ENCODE assay signal across 8 mouse cellular contexts in the genomic region with DNA sequence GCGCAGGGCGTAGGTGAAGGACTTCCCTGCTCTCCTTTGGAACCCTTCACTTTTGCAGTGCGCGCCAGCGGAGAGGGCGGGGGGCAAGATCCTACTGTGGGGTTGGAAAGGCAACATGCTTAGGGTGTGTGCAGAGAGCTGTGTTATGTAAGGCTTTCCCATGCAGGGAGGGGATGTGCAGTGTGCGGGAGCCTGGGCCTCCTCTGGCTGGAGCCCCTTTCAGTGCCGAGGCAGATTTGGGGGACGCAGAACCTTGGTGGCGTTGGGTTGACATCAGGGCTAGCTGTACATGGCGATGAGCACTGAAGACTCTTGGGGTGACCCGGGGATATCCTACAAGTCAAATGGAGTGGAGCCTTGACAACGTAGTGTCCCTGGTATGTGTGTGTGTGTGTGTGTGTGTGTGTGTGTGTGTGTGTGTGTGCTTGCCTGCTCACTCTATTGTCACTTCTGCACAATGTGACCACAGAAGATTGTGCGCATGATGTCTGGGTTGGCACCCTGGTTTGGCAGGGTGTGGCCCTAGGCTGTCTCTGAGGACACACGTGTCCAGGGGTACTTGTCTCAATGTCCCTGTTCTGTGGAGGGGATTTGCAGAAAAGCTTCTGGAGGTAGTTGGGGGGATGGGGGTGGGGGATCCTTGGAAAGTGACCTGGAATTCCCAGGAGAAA. TPM values are rescaled to one million over a fixed set of nuclear protein-coding genes. Genes with fewer than 3 reads are reported as not detected.
A peak's percentile ranks its signal among the peaks of the same experiment; 100 is the strongest.
DNase-seq lines count a peak whose midpoint lies in the region; ATAC-seq and TF ChIP-seq lines count a peak whose summit lies in the region.

No protein-coding gene starts in this region.

- no peak for TF ChIP-seq CTCF in testis, adult 2 months (IDR thresholded peaks at IDR 0.05; ENCODE audit: control insufficient read depth, insufficient read depth, insufficient replicate concordance, low read depth, low read length)

- ATAC-seq in forebrain, embryonic 11.5 days (replicated peaks; ENCODE audit: low FRiP score), result no peak; the same call in 1 of the 2 replicates
- ATAC-seq in limb, embryonic 15.5 days (ENCODE audit: insufficient number of reproducible peaks, low FRiP score, low TSS enrichment, low read depth), result peak; percentile 68

- WGBS in forebrain, embryonic 11.5 days, result 12% methylated on average over 15 of the region's 15 CpGs
- 5% methylated on average over 15 of the region's 15 CpGs for WGBS in limb, embryonic 15.5 days

- peak overlapping the region; percentile 99 for H3K4me2 ChIP-seq in forebrain, embryonic 11.5 days (ENCODE audit: low read depth, low read length, severe bottlenecking)
- H3K4me2 ChIP-seq in limb, embryonic 15.5 days, result peak overlapping the region; percentile 70

- no peak for TF ChIP-seq POLR2A in testis, adult 2 months (IDR thresholded peaks at IDR 0.05; ENCODE audit: control insufficient read depth, low read depth, low read length)

- H3K4me3 ChIP-seq in testis, adult 2 months (ENCODE audit: control insufficient read depth, low read depth, low read length), result peak overlapping the region; percentile 60
- peak overlapping the region; percentile 51 for H3K4me3 ChIP-seq in forebrain, embryonic 11.5 days (ENCODE audit: low read depth, low read length)
- H3K4me3 ChIP-seq in limb, embryonic 15.5 days, result peak overlapping the region; percentile 85

- no peak for DNase-seq in testis, postnatal 10 days (ENCODE audit: low spot score)
- no peak for DNase-seq in forebrain, embryonic 11.5 days (ENCODE audit: low spot score)
- peak; percentile 61 to 77 for DNase-seq in natural killer cell, adult 2 months (ENCODE audit: low spot score in 2 of 2)
- DNase-seq in layer of hippocampus, adult 11-12 months (ENCODE audit: low spot score), result no peak
- no peak for DNase-seq in left cerebral cortex, adult 9 months (ENCODE audit: low spot score in 2 of 2)
- no peak for DNase-seq in kidney, adult 11 months

- H3K9ac ChIP-seq in forebrain, embryonic 11.5 days (ENCODE audit: low read length), result peak overlapping the region; percentile 61
- H3K9ac ChIP-seq in limb, embryonic 15.5 days, result peak overlapping the region; percentile 89

- no peaks in the 10 kb centered on the region for H3K9me3 ChIP-seq in forebrain, embryonic 11.5 days (ENCODE audit: control insufficient read depth, low read length)
- no peaks in the 10 kb centered on the region for H3K9me3 ChIP-seq in limb, embryonic 15.5 days

- no peaks in the 10 kb centered on the region for H3K36me3 ChIP-seq in testis, adult 2 months (ENCODE audit: control insufficient read depth, insufficient read depth, low read length)
- no peaks in the 10 kb centered on the region for H3K36me3 ChIP-seq in forebrain, embryonic 11.5 days (ENCODE audit: control insufficient read depth, insufficient read depth, low read length)
- 0 out of 2 replicates have a peak, but pooled peaks cover 2% of the 10 kb centered on the region for H3K36me3 ChIP-seq in limb, embryonic 15.5 days

- H3K27me3 ChIP-seq in testis, adult 2 months (ENCODE audit: control insufficient read depth, insufficient read depth, low read length), result peaks cover 2% of the 10 kb centered on the region; the same call in 1 of the 2 replicates
- peaks cover 7% of the 10 kb centered on the region for H3K27me3 ChIP-seq in forebrain, embryonic 11.5 days (ENCODE audit: control insufficient read depth, insufficient read depth, low read length)
- no peaks in the 10 kb centered on the region for H3K27me3 ChIP-seq in limb, embryonic 15.5 days

- peaks cover 18% of the 10 kb centered on the region for H3K4me1 ChIP-seq in testis, adult 2 months (ENCODE audit: control insufficient read depth, insufficient read depth, low read length)
- peaks cover 6% of the 10 kb centered on the region; the same call in 1 of the 2 replicates for H3K4me1 ChIP-seq in forebrain, embryonic 11.5 days (replicated peaks; ENCODE audit: control insufficient read depth, insufficient read depth, low read length)
- peaks cover 67% of the 10 kb centered on the region for H3K4me1 ChIP-seq in limb, embryonic 15.5 days

- H3K27ac ChIP-seq in testis, adult 2 months (ENCODE audit: control insufficient read depth, insufficient read depth, low read depth, low read length), result peak overlapping the region; percentile 85
- H3K27ac ChIP-seq in forebrain, embryonic 11.5 days (ENCODE audit: low read depth, low read length), result no peak overlapping the region
- H3K27ac ChIP-seq in limb, embryonic 15.5 days, result peak overlapping the region; percentile 99

RNA-seq across cellular contexts. Expression of a gene that starts 1.5 kb away (rescaled TPM):
- 1.6 and 2.3 TPM in 2 replicates for polyA plus RNA-seq in testis, adult 2 months (2012; rRNA removed)
- 7.1 and 7.3 TPM in 2 replicates for polyA plus RNA-seq in forebrain, embryonic 11.5 days (2014; fragmentation: Nextera tagmentation; extraction: Ambion mirVana)
- polyA plus RNA-seq in limb, embryonic 15.5 days (2015; fragmentation: Nextera tagmentation; extraction: Ambion mirVana), result 96.4 and 104 TPM in 2 replicates

RNA-seq across cellular contexts. Expression of a gene that starts 23.7 kb away (rescaled TPM):
- 442 and 506 TPM in 2 replicates for polyA plus RNA-seq in testis, adult 2 months (2012; rRNA removed)
- polyA plus RNA-seq in forebrain, embryonic 11.5 days (2014; fragmentation: Nextera tagmentation; extraction: Ambion mirVana), result 467 and 472 TPM in 2 replicates
- 467 and 482 TPM in 2 replicates for polyA plus RNA-seq in limb, embryonic 15.5 days (2015; fragmentation: Nextera tagmentation; extraction: Ambion mirVana)

RNA-seq across cellular contexts. Expression of a gene that starts 36.9 kb away (rescaled TPM):
- polyA plus RNA-seq in testis, adult 2 months (2012; rRNA removed), result 38.2 and 38.6 TPM in 2 replicates
- polyA plus RNA-seq in forebrain, embryonic 11.5 days (2014; fragmentation: Nextera tagmentation; extraction: Ambion mirVana), result 34.4 and 35.5 TPM in 2 replicates
- polyA plus RNA-seq in limb, embryonic 15.5 days (2015; fragmentation: Nextera tagmentation; extraction: Ambion mirVana), result 29.3 and 30.0 TPM in 2 replicates

RNA-seq across cellular contexts. Expression of a gene that starts 48.9 kb away (rescaled TPM):
- 14.0 and 14.5 TPM in 2 replicates for polyA plus RNA-seq in testis, adult 2 months (2012; rRNA removed)
- polyA plus RNA-seq in forebrain, embryonic 11.5 days (2014; fragmentation: Nextera tagmentation; extraction: Ambion mirVana), result 62.6 and 63.2 TPM in 2 replicates
- 155 and 160 TPM in 2 replicates for polyA plus RNA-seq in limb, embryonic 15.5 days (2015; fragmentation: Nextera tagmentation; extraction: Ambion mirVana)

Comparison
In these comparisons a context has a peak if more than half of its experiments do, and no peak if none do; other contexts are left out.
1. DNase-seq: peak in natural killer cell, adult 2 months (2 of 2); none in testis, postnatal 10 days (single experiment), forebrain, embryonic 11.5 days (single experiment), layer of hippocampus, adult 11-12 months (single experiment), left cerebral cortex, adult 9 months (0 of 2) and kidney, adult 11 months (single experiment).
2. RNA of a gene that starts 1.5 kb away (polyA plus RNA-seq): 96.4 to 104 TPM in limb, embryonic 15.5 days; 7.1 to 7.3 TPM in forebrain, embryonic 11.5 days and 1.6 to 2.3 TPM in testis, adult 2 months; every median in the first group is over 10 times any median in the second.
3. Peak in every context shown above with its lines, with median percentiles within 50 percentile points of each other: H3K4me3 ChIP-seq.